Mouse (Mus musculus) gastrocnemius, adult 18-20 months (tissue): ENCODE data around the gene Ttc30a2. TPM values are rescaled to one million over a fixed set of nuclear protein-coding genes. Genes with fewer than 3 reads are reported as not detected.
"Not testable (repeated sequence)": the region's sequence is repeated elsewhere in the genome, so short reads cannot be mapped to it uniquely, and the experiment has no call there.

ENCODE experiments used
- DNase-seq: peaks from one replicate; pipeline ENCODE4 v3.0.0; 2021; ENCODE audit warnings: low spot score
- total RNA-seq, 2 experiments: library from RNA; stranded (reverse); gene quantifications; 2 replicates each; pipeline ENCODE4 v1.2.3; 2021

The Ttc30a2 gene
- total RNA-seq, 2 experiments from 2014 or later = 0.19 to 0.23 TPM

GRCm38 (mm10) chr2:75981440-75982081, 3.6 kb upstream of the Ttc30a2 start, which contains the start of gene Ttc30a1:
Ttc30a1 (minus strand) TSS chr2:75981967.
- peak; percentile 81 for DNase-seq

GRCm38 (mm10) chr2:75980933-75981439, 3.0 kb upstream of the Ttc30a2 start:
- DNase-seq = not testable (repeated sequence)

GRCm38 (mm10) chr2:75976070-75976469, 1.9 kb downstream of the Ttc30a2 start:
- not testable (repeated sequence) for DNase-seq

GRCm38 (mm10) chr2:75974131-75974530, 3.8 kb downstream of the Ttc30a2 start:
- DNase-seq = no peak

- peak; percentile 62 for DNase-seq
Observed at GRCm38 (mm10) chr2:75964972-75965371, 13.0 kb downstream of the Ttc30a2 start.

- DNase-seq = peak; percentile 66
Observed at GRCm38 (mm10) chr2:75964512-75964911, 13.5 kb downstream of the Ttc30a2 start.

GRCm38 (mm10) chr2:75964051-75964450, 13.9 kb downstream of the Ttc30a2 start:
- no peak for DNase-seq

GRCm38 (mm10) chr2:75963211-75963840, 14.6 kb downstream of the Ttc30a2 start:
- DNase-seq = no peak

- no peak for DNase-seq
Observed at GRCm38 (mm10) chr2:75960366-75961330, 17.3 kb downstream of the Ttc30a2 start.

GRCm38 (mm10) chr2:75959850-75960365, 18.1 kb downstream of the Ttc30a2 start:
- no peak for DNase-seq

GRCm38 (mm10) chr2:75959183-75959849, 18.7 kb downstream of the Ttc30a2 start:
- DNase-seq = no peak

GRCm38 (mm10) chr2:75955709-75956108, 22.3 kb downstream of the Ttc30a2 start:
- no peak for DNase-seq

GRCm38 (mm10) chr2:75953320-75953719, 24.6 kb downstream of the Ttc30a2 start:
- DNase-seq = no peak

GRCm38 (mm10) chr2:75950685-75951084, 27.3 kb downstream of the Ttc30a2 start:
- DNase-seq = no peak

GRCm38 (mm10) chr2:75938117-75939063, 39.6 kb downstream of the Ttc30a2 start, which contains the start of gene Ttc30b:
Ttc30b (minus strand) TSS chr2:75938585.
- peak; percentile 87 for DNase-seq

GRCm38 (mm10) chr2:75937520-75938116, 40.4 kb downstream of the Ttc30a2 start:
- not testable (repeated sequence) for DNase-seq

- not testable (repeated sequence) for DNase-seq
Observed at GRCm38 (mm10) chr2:75936685-75937084, 41.3 kb downstream of the Ttc30a2 start.

- DNase-seq = no peak
Observed at GRCm38 (mm10) chr2:75933541-75933940, 44.4 kb downstream of the Ttc30a2 start.

- DNase-seq = no peak
Observed at GRCm38 (mm10) chr2:75930941-75931340, 47.0 kb downstream of the Ttc30a2 start.
